Mouse (Mus musculus) lung, adult 2 months (tissue): ENCODE data around the gene Rai14.

Source experiments
- CTCF ChIP-seq: fragments of 200-500 bp; IDR thresholded peaks from 2 replicates; pipeline ENCODE4 v1.5.1; 2011; ENCODE audit warnings: mild to moderate bottlenecking, low read length, control low read depth; ENCODE audit not compliant: insufficient read depth
- POLR2A ChIP-seq: fragments of 200-500 bp; IDR thresholded peaks from 2 replicates; pipeline ENCODE4 v1.6.1; 2011; ENCODE audit warnings: low read depth, mild to moderate bottlenecking, control low read depth, low read length, borderline replicate concordance; ENCODE audit errors: extremely low read depth

- TF ChIP-seq CTCF (no peak), POLR2A (no peak)
These were observed 44.4 kb upstream of the Rai14 start for GRCm38 (mm10) chr15:10758808-10759207.
